Mouse (Mus musculus): ENCODE results near the gene Fcer1g.
"Not testable (repeated sequence)": the region's sequence is repeated elsewhere in the genome, so short reads cannot be mapped to it uniquely, and the experiment has no call there.

Fcer1g gene

GRCm38 (mm10) chr1:171245353-171245752 is 11.2 kb upstream of the Fcer1g start:
- in situ Hi-C loops (cut with MboI; ENCODE audit: low sequenced_read_pairs), result no loop called here

DNA sequence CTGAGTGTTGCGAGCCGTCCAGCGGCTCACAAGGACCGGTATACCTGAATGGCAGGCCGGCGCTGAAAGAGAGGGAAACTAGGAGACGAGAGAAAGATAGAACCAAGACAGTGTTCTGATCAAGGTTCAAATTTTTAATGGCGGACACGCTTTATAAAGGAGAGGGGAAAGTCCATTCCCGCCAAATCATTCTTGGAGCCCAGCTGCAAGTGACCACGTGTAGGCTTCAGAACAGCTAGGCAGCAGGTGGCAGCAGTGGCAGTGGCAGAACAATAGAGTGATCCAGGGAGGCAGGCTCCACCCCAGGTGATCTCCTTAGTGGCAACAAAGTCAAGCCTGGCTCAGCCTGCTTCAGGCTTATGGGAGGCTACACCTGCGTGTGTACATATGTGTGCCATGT is 7.8 kb upstream of the Fcer1g start:
- in situ Hi-C loops (cut with MboI; ENCODE audit: low sequenced_read_pairs), result not testable (repeated sequence)

DNA sequence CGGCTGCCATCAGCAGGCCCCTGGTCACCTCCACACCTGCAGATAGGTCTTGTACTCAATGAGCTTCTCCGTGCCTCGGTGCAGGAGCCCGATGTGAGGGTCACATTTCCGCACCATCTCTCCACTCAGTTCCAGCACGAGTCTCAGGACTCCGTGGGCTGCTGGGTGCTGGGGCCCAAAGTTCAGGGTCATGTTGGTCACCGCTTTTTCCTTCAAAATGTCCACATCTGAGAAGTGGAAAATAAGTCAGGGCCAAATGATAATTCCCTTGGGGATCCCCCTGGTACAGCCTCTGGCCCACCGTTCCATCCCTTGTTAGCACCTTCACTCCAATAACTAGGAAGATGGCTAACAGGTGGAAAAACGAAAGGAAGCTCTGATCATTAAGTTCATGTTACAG is 6.7 kb upstream of the Fcer1g start:
- in situ Hi-C loops (cut with MboI; ENCODE audit: low sequenced_read_pairs), result no loop called here

DNA sequence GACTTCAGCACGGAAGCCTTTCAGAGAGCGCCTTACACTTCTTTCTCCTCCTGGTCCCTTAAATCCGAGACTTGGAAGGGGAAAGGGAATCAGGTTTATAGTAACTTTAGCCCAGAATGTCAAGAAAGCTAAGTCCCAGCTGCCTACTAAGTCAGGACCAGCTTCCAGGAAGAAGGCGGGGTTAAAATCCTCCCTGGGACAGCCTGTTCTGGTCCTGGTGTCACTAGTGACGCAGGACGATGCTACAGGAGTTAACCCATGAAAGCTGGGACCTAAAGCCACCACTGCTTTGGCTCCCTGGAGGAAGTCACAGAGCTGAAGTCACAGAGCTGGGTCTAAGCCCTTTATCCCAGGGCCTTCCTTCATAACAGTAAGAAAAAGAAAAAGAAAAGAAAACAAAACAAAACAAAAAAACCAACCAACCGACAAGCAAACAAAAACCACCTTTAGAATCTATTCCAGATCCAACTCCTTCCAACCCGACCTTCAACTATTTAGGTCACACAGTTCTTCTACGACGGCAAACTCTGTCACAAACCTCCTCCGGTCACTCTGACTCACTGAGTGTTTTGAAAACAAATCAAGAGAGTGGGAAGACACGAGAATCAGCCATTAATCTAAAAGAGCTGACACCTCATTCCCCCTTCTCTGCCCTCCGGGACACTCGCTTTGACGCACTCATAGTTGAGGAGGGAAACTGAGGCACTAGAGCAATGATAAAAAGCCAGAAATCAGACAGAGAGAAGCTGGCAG is 6.0 kb upstream of the Fcer1g start:
- in situ Hi-C loops (cut with MboI; ENCODE audit: low sequenced_read_pairs), result loop anchor here (10.0 kb wide), 1 partner anchor 345 kb away; no protein-coding TSS in a partner anchor

DNA sequence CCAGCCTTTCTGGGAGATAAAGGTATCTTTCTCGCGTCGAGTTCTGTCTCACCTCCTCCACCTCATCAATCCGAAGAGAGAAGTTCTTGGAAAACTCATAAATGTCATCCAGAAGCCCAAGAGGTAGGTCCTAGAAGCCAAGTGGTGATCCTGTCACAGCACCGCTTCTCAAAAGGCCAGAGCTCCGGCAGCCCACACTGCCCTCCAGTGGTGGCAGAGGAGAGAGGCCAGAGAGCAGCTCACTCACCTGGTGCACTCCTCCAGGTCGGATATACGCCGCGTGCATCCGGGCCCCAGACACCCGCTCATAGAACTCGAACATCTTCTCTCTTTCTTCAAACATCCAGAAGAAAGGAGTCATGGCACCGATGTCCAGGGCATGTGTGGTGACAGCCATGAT is 4.3 kb upstream of the Fcer1g start:
- in situ Hi-C loops (cut with MboI; ENCODE audit: low sequenced_read_pairs), result loop anchor here (10.0 kb wide), 1 partner anchor 344 kb away; no protein-coding TSS in a partner anchor

DNA sequence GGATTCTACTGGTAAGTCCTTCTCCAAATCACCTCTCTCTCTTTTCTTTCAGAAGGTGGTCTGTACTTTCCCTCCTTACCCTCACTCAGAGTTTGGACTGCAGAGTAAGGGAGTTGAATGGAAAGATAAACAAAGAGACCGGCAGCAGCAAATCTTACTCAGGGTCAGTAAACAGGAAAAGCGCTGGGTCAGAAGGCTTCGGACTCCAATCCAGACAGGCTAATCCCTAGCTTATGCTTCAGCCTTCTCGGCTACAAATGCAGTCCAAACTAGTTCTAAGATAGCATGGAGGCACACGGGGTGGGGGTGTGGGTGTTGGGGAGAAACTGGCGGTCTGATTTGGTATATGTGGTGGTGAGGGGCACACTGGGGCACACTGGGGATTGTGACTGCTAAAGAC is 3.3 kb upstream of the Fcer1g start:
- in situ Hi-C loops (cut with MboI; ENCODE audit: low sequenced_read_pairs), result loop anchor here (10.0 kb wide), 1 partner anchor 343 kb away; no protein-coding TSS in a partner anchor

GRCm38 (mm10) chr1:171235791-171236190 is 1.6 kb upstream of the Fcer1g start:
- in situ Hi-C loops (cut with MboI; ENCODE audit: low sequenced_read_pairs), result loop anchor here (10.0 kb wide), 1 partner anchor 341 kb away; no protein-coding TSS in a partner anchor

DNA sequence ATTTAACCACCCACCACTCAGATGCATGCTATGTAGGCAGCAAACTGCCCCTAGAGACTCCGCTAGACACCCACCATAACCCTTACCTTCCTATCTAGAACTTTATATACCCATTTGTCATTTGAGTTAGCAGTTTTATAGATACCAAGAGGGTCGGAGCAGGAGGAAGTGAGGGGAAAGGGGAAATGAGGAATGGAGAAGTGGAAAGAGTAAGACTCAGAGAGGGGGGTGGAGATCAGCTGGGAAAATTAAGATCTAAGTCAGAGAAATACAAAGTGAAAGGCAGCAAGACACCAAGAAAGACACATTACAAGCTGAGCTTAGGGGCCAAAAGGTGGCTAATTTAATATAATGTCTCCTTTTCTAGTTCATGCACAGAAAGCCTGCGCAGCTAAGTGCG is 373 bp upstream of the Fcer1g start:
- in situ Hi-C loops (cut with MboI; ENCODE audit: low sequenced_read_pairs), result loop anchor here (10.0 kb wide), 1 partner anchor 340 kb away; no protein-coding TSS in a partner anchor

GRCm38 (mm10) chr1:171232800-171233730 is 1.1 kb downstream of the Fcer1g start:
- in situ Hi-C loops (cut with MboI; ENCODE audit: low sequenced_read_pairs), result loop anchor here (10.0 kb wide), 1 partner anchor 338 kb away; no protein-coding TSS in a partner anchor

DNA sequence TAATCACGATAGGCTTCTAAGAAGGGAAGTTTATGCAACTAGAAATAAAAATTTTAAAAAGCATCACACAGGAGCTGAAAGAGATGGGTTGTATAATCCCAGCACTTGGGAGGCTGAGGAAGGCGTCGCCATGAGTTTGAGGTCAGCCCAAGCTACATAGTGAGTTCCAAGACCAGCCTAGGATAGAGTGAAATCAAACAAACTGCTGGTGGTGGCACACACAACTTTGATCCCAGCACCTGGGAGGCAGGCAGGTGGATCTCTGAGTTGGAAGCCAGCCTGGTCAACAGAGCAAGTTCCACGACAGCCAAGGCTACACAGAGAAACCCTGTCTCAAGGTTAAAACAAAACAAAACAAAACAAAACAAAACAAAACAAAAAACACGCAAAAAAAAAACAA is 1.8 kb downstream of the Fcer1g start:
- in situ Hi-C loops (cut with MboI; ENCODE audit: low sequenced_read_pairs), result loop anchor here (10.0 kb wide), 1 partner anchor 338 kb away; no protein-coding TSS in a partner anchor

DNA sequence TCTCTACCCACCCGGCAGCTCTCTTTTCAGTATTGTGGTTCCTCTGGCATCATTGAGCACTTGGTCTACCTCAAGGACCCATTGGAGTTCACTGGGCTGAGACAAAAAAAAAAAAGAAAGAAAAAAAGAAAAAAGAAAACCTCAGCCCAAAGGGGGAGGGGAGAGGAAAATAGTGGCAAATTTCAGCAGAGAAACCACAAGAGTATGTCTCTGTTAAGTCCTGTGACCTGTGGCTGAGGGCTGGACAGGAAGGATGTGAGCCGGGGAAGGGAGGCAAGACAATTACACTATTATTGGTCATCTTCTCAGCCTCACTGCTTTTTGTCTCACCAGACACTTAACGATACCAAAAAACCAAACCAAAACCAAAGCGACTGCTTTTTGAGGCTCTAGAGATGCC is 2.3 kb downstream of the Fcer1g start:
- in situ Hi-C loops (cut with MboI; ENCODE audit: low sequenced_read_pairs), result loop anchor here (10.0 kb wide), 1 partner anchor 337 kb away; no protein-coding TSS in a partner anchor

DNA sequence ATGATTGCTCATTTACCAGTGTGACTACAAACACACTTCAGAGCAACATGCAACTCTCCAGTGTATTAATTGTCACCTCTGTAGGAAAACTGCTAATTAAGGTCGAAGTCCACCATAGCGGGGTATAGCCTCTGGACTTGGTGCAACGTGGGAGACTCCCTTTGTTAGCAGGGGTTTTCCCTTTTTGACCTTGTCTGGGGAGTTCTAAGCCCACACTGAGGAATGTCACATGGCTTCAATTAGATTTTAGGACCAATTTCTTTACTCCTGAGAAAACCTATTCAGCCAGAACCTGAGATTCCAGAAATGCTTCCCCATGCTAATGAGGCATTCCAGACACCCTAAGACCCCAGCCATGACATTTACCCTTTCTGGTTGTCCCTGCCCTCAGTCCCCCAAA is 4.0 kb downstream of the Fcer1g start:
- in situ Hi-C loops (cut with MboI; ENCODE audit: low sequenced_read_pairs), result loop anchor here (10.0 kb wide), 1 partner anchor 335 kb away; no protein-coding TSS in a partner anchor

DNA sequence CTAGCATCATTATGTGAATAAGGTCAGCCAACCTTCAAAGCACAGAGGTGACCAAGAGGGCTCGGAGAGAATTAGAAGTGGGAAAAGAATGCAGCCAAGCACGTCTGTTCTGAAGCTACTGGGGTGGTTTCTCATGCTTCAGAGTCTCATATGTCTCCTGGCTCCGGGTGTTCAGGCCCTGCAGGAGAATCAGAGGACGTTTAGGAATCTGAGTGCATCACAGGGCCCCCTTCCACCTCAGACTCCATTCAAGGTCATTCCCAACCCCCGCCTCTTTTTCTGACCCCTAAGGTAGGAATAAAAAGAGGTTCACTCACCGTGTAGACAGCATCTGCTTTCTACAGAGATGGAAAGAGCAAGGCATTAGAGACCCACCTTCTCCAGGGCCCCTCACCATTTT is 4.4 kb downstream of the Fcer1g start:
- in situ Hi-C loops (cut with MboI; ENCODE audit: low sequenced_read_pairs), result loop anchor here (10.0 kb wide), 1 partner anchor 335 kb away; no protein-coding TSS in a partner anchor

DNA sequence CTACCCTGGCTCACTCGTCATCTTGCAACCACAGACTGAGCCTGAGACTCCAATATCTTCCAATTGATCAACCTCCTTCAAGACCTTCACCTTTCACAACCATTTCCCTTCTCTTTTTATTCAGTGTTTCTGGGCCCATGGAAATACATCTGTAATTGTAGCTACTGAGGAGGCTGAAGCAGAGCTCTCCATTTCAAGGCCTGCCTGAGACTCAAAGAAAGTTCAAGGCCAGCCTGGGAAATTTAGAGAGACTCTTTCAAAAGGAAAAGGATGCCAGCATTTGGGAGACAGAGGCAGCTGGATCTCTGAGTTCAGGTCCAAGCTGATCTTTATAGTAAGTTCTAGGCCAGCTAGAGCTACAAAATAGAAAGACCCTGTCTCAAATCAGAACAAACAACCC is 6.3 kb downstream of the Fcer1g start:
- in situ Hi-C loops (cut with MboI; ENCODE audit: low sequenced_read_pairs), result no loop called here

- in situ Hi-C loops (cut with MboI; ENCODE audit: low sequenced_read_pairs), result no loop called here
These were observed 7.4 kb downstream of the Fcer1g start for GRCm38 (mm10) chr1:171226780-171227179.

DNA sequence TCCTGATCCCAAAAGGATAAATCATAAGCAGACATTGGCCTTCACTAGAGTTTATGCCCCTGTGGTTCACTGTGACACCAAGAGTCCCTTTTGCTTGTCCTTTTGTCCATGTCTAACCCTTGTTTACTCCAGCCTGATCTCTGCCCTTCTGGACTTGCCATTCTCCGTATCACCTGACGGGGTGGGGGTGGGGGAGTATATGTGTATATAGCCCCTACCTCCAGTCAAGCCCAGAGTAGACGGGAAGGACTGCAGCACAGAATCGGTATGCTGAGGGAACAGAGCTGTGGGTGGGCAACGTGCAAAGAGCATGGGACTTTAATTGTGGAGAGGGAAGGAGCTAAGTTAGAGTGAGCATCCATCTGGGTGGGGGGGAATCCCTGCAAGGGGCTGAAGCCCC is 9.3 kb downstream of the Fcer1g start, which contains the start of gene Apoa2:
Gene Apoa2 (plus strand): TSS at position 198 of the 400 bp plus-strand sequence.
- in situ Hi-C loops (cut with MboI; ENCODE audit: low sequenced_read_pairs), result loop anchor here (5.0 kb wide), 1 partner anchor 93 kb away; no protein-coding TSS in a partner anchor

- in situ Hi-C loops (cut with MboI; ENCODE audit: low sequenced_read_pairs), result loop anchor here (5.0 kb wide), 1 partner anchor 91 kb away; no protein-coding TSS in a partner anchor
These were observed 10.4 kb downstream of the Fcer1g start for GRCm38 (mm10) chr1:171223796-171224195.

- in situ Hi-C loops (cut with MboI; ENCODE audit: low sequenced_read_pairs), result loop anchor here (5.0 kb wide), 1 partner anchor 91 kb away; no protein-coding TSS in a partner anchor
These were observed 11.0 kb downstream of the Fcer1g start for GRCm38 (mm10) chr1:171223168-171223567.

DNA sequence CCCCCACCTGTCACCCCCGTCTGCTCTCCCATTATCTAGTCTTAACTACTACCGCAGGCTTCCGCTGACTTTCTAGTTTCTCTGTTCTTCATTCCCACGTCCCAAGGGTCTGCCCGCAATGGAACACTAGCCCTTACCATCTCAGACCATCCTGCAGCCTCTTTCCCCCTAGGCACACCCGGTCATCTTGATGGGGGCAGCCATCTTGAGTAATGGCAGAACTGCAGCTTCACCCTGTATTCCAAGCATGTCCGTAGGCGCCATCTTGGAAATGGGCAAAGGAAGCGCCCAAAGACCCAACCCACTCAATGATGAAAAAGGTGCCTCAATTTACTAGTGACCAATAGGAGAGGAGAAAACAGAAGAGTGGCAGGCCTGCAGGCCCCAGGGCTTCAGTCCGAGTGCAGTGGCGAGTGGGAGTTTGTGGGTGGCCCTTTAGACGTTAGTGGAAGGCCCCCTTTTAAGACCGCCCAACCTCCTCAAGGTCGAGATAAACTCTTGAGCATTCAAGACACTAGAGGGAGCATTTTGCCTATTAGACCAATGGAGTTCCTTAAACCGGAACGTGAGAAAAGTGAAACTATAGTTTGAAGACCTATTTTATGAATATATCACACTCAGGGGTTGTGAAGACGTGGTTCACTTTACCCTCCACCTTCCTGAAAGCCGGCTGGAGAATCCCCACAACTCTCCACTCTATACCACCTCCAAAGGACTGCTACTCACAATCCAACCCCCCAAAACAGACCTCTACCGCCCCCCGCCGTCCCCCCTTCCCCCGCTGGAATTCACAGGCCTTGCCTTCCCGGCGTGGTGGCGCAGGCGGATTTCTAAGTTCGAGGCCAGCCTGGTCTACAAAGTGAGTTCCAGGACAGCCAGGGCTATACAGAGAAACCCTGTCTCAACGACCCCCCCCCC is 11.7 kb downstream of the Fcer1g start, which contains the start of gene Tomm40l:
Gene Tomm40l (minus strand): TSS at position 277 of the 918 bp plus-strand sequence.
- in situ Hi-C loops (cut with MboI; ENCODE audit: low sequenced_read_pairs), result loop anchor here (5.0 kb wide), 1 partner anchor 90 kb away; no protein-coding TSS in a partner anchor

All from CH12F3 (cell line).